ENCODE assay signal across 9 mouse cellular contexts in genomic region chr15:76987137-76987536, GRCm38 (mm10). TPM values are rescaled to one million over a fixed set of nuclear protein-coding genes. Genes with fewer than 3 reads are reported as not detected.
DNase-seq lines count a peak whose midpoint lies in the region; ATAC-seq lines count a peak whose summit lies in the region.
"Had no signal": no experiment of that assay in that cellular context is flagged by ENCODE, and none has a peak within 500 bp of the region (broad histone marks: within the 10 kb centered on the region; RNA-seq: fewer than 3 reads in every experiment).

No protein-coding gene starts in this region.

- H3K36me3 ChIP-seq in megakaryocyte, embryonic 14.5 days (replicated peaks; ENCODE audit: low read length) = no peaks in the 10 kb centered on the region
- H3K36me3 ChIP-seq in liver, embryonic 12.5 days = no peaks in the 10 kb centered on the region

- 12% methylated on average over 11 of the region's 11 CpGs for WGBS in liver, embryonic 12.5 days (ENCODE audit: insufficient replicate concordance)

- peaks cover 47% of the 10 kb centered on the region for H3K27me3 ChIP-seq in megakaryocyte, embryonic 14.5 days (replicated peaks)
- peaks cover 26% of the 10 kb centered on the region for H3K27me3 ChIP-seq in liver, embryonic 12.5 days (replicated peaks)

- peak overlapping the region; percentile 56 for H3K4me2 ChIP-seq in liver, embryonic 12.5 days

- peak overlapping the region; percentile 66 for H3K4me3 ChIP-seq in megakaryocyte, embryonic 14.5 days (replicated peaks)
- H3K4me3 ChIP-seq in liver, embryonic 12.5 days = peak overlapping the region; percentile 41

- no peak overlapping the region for H3K9ac ChIP-seq in liver, embryonic 12.5 days

- no peak overlapping the region for H3K27ac ChIP-seq in liver, embryonic 12.5 days

- peaks cover 28% of the 10 kb centered on the region for H3K9me3 ChIP-seq in megakaryocyte, embryonic 14.5 days
- H3K9me3 ChIP-seq in liver, embryonic 12.5 days (replicated peaks) = no peaks in the 10 kb centered on the region

- H3K4me1 ChIP-seq in megakaryocyte, embryonic 14.5 days = peaks cover 9% of the 10 kb centered on the region; the same call in 1 of the 2 replicates
- H3K4me1 ChIP-seq in liver, embryonic 12.5 days = no peaks in the 10 kb centered on the region

- DNase-seq in frontal cortex, postnatal 36 days (ENCODE audit: low spot score in 2 of 2) = no peak
- no peak for DNase-seq in ovary, postnatal 10 days (ENCODE audit: low spot score)
- DNase-seq in thymus, postnatal 36 days = no peak
- DNase-seq in gastrocnemius, postnatal 4 days (ENCODE audit: low spot score in 2 of 2) = no peak
- DNase-seq: gastrocnemius, postnatal 25 days had no signal

- 0 out of 2 replicates have a peak, but pooled peaks have one; percentile 11 for ATAC-seq in frontal cortex, adult (ENCODE audit: low TSS enrichment)
- no peak for ATAC-seq in megakaryocyte, adult 5-6 weeks (ENCODE audit: poor library complexity, severe bottlenecking)
- ATAC-seq in liver, embryonic 12.5 days = no peak

RNA-seq across cellular contexts. Expression of gene 1110038F14Rik, which starts 38.8 kb away (rescaled TPM):
- polyA plus RNA-seq in megakaryocyte, embryonic 14.5 days (2012; ENCODE audit: insufficient read depth, low replicate concordance) = 23.3 and 66.5 TPM in 2 replicates
- 18.9 and 22.2 TPM in 2 replicates for total RNA-seq in megakaryocyte, adult 5-6 weeks (2015)
- total RNA-seq in megakaryocyte, adult 5-6 weeks (2017) = 25.0 and 28.2 TPM in 2 replicates
- polyA plus RNA-seq in liver, embryonic 12.5 days (2016; fragmentation: Nextera tagmentation; extraction: Ambion mirVana) = 32.6 and 34.2 TPM in 2 replicates
- total RNA-seq in gastrocnemius, postnatal 4 days (2021) = 10 to 100 TPM; 38.5 to 38.9 TPM

RNA-seq across cellular contexts. Expression of gene Apol6, which starts 57.4 kb away (rescaled TPM):
- not detected in 2 replicates for polyA plus RNA-seq in megakaryocyte, embryonic 14.5 days (2012; ENCODE audit: insufficient read depth, low replicate concordance)
- not detected in 2 replicates for total RNA-seq in megakaryocyte, adult 5-6 weeks (2015)
- 0.04 TPM in 1 of 2 replicates, not detected in the other for total RNA-seq in megakaryocyte, adult 5-6 weeks (2017)
- polyA plus RNA-seq in liver, embryonic 12.5 days (2016; fragmentation: Nextera tagmentation; extraction: Ambion mirVana) = 0.14 and 0.25 TPM in 2 replicates
- total RNA-seq in gastrocnemius, postnatal 4 days (2021) = 1 to 10 TPM; 5.9 to 7.8 TPM

Comparison
In these comparisons a context has a peak if more than half of its experiments do, and no peak if none do; other contexts are left out.
1. RNA of gene Apol6, which starts 57.4 kb away (total RNA-seq): 5.9 to 7.8 TPM in gastrocnemius, postnatal 4 days; 0.04 TPM in megakaryocyte, adult 5-6 weeks; every median in the first group is over 4 times any median in the second.